ENCODE assay signal across 8 mouse cellular contexts in the genomic region with DNA sequence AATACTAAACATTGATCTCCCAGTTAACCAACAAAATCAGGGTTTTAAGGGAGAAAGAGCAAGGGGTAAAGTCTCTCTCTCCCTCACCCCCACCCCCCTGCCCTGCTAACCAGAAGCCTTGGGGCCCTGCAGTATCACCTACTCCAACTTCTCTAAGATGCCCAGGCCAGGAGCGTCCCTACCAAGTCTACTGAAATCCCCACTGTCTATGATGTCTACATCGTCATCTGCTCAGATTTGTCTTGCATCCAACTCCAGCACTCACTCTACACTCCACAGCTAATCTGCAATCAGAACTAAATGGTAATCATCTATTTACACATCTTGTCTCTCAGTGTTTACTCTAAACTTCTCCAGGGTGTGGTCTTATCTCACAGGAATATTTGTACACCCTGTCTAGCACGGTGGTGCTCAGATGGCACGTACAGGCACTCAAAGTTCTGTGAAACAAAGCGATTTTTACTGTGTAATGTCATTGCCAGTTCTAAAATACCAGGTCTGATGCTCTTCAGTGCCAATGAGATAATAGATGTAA. TPM values are rescaled to one million over a fixed set of nuclear protein-coding genes. Genes with fewer than 3 reads are reported as not detected.
DNase-seq lines count a peak whose midpoint lies in the region; ATAC-seq and TF ChIP-seq lines count a peak whose summit lies in the region.

No protein-coding gene starts in this region.

- peak overlapping the region; percentile 72 for H3K27ac ChIP-seq in MEL (ENCODE audit: control insufficient read depth, low read depth, low read length)
- peak overlapping the region; percentile 99 for H3K27ac ChIP-seq in heart, embryonic 15.5 days
- H3K27ac ChIP-seq in liver, embryonic 16.5 days (ENCODE audit: low read length): peak overlapping the region; percentile 98

- H3K36me3 ChIP-seq in MEL (ENCODE audit: control insufficient read depth in 1 of 2, insufficient read depth in 2 of 2, low read length in 2 of 2): peaks cover 2 to 37% of the 10 kb centered on the region in 2 experiments
- H3K36me3 ChIP-seq in heart, embryonic 15.5 days: no peaks in the 10 kb centered on the region
- H3K36me3 ChIP-seq in liver, embryonic 16.5 days (ENCODE audit: control insufficient read depth, insufficient read depth): no peaks in the 10 kb centered on the region

- no peak for TF ChIP-seq CTCF in MEL (IDR thresholded peaks at IDR 0.05 in 2 of 3, conservative IDR thresholded peaks at IDR 0.05 in 1 of 3; ENCODE audit: control insufficient read depth in 1 of 3, insufficient read depth in 1 of 3, low read depth in 2 of 3, low read length in 3 of 3, poor library complexity in 1 of 3, severe bottlenecking in 1 of 3)

- H3K4me2 ChIP-seq in heart, embryonic 15.5 days: peak overlapping the region; percentile 81
- peak overlapping the region; percentile 89 for H3K4me2 ChIP-seq in liver, embryonic 16.5 days (ENCODE audit: low read depth, low read length)

- TF ChIP-seq POLR2A in MEL (IDR thresholded peaks at IDR 0.05; ENCODE audit: control insufficient read depth in 1 of 2, insufficient read depth in 1 of 2, low read depth in 1 of 2, low read length in 2 of 2, poor library complexity in 1 of 2): no peak

- H3K79me2 ChIP-seq in MEL (ENCODE audit: control insufficient read depth, insufficient read depth, low read length, poor library complexity): peaks cover 37% of the 10 kb centered on the region

- no peak for TF ChIP-seq EP300 in MEL (IDR thresholded peaks at IDR 0.05; ENCODE audit: low read depth in 1 of 2, low read length in 2 of 2)

- H3K9ac ChIP-seq in MEL (ENCODE audit: control insufficient read depth, low read depth, low read length, poor library complexity, severe bottlenecking): peak overlapping the region; percentile 85
- peak overlapping the region; percentile 91 for H3K9ac ChIP-seq in heart, embryonic 15.5 days
- peak overlapping the region; percentile 91 for H3K9ac ChIP-seq in liver, embryonic 16.5 days (ENCODE audit: low read depth, low read length)

- H3K4me1 ChIP-seq in MEL (ENCODE audit: control insufficient read depth in 1 of 2, insufficient read depth in 2 of 2, low read length in 2 of 2): peaks cover 41 to 42% of the 10 kb centered on the region in 2 experiments
- H3K4me1 ChIP-seq in heart, embryonic 15.5 days (replicated peaks): peaks cover 14% of the 10 kb centered on the region
- H3K4me1 ChIP-seq in liver, embryonic 16.5 days (ENCODE audit: control insufficient read depth, low read depth, low read length): peaks cover 35% of the 10 kb centered on the region

- DNase-seq in heart, adult 11 months: peak; percentile 88
- DNase-seq in heart, adult 9 months (ENCODE audit: low spot score in 2 of 2): no peak
- peak; percentile 59 for DNase-seq in MEL (ENCODE audit: low read depth, low spot score)
- no peak for DNase-seq in urinary bladder, postnatal 4 days (ENCODE audit: low spot score in 2 of 2)
- no peak for DNase-seq in right cerebral cortex, postnatal 25 days
- DNase-seq in layer of hippocampus, postnatal 14 days (ENCODE audit: low spot score in 2 of 2): no peak

- no peak for ATAC-seq in heart, embryonic 15.5 days (replicated peaks; ENCODE audit: insufficient number of reproducible peaks, insufficient read depth, low FRiP score, low read depth)
- peak; percentile 67 for ATAC-seq in liver, embryonic 16.5 days (ENCODE audit: low read depth)

- H3K4me3 ChIP-seq in MEL (ENCODE audit: control insufficient read depth in 1 of 2, insufficient read depth in 1 of 2, low read depth in 2 of 2, low read length in 2 of 2): peak overlapping the region; percentile 78 to 83
- H3K4me3 ChIP-seq in heart, embryonic 15.5 days: peak overlapping the region; percentile 87
- H3K4me3 ChIP-seq in liver, embryonic 16.5 days (ENCODE audit: low read depth, low read length): peak overlapping the region; percentile 78

- 15% methylated on average over 5 of the region's 5 CpGs for WGBS in heart, embryonic 15.5 days
- WGBS in liver, embryonic 16.5 days (ENCODE audit: insufficient replicate concordance): 6% methylated on average over 5 of the region's 5 CpGs

- no peaks in the 10 kb centered on the region for H3K27me3 ChIP-seq in MEL (ENCODE audit: control insufficient read depth in 1 of 2, insufficient read depth in 2 of 2, low read length in 2 of 2)
- no peaks in the 10 kb centered on the region for H3K27me3 ChIP-seq in heart, embryonic 15.5 days
- H3K27me3 ChIP-seq in liver, embryonic 16.5 days (ENCODE audit: control insufficient read depth, insufficient read depth, low read depth, low read length): no peaks in the 10 kb centered on the region

- no peaks in the 10 kb centered on the region for H3K9me3 ChIP-seq in MEL (replicated peaks; ENCODE audit: insufficient read depth, low read length)
- no peaks in the 10 kb centered on the region for H3K9me3 ChIP-seq in heart, embryonic 15.5 days (replicated peaks)
- no peaks in the 10 kb centered on the region for H3K9me3 ChIP-seq in liver, embryonic 16.5 days (replicated peaks; ENCODE audit: control insufficient read depth, low read length)

- no peak for TF ChIP-seq RAD21 in MEL (IDR thresholded peaks at IDR 0.05; ENCODE audit: low read depth, low read length)

TF ChIP-seq in MEL, 35 proteins besides CTCF, POLR2A, EP300 and RAD21:
- TF ChIP-seq USF1 (IDR thresholded peaks at IDR 0.05; ENCODE audit: low read depth, low read length) (no peak), MXI1 (IDR thresholded peaks at IDR 0.05; ENCODE audit: low read depth, low read length) (no peak), MEF2A (IDR thresholded peaks at IDR 0.05; ENCODE audit: extremely low read depth, insufficient replicate concordance, low read depth, low read length, poor library complexity, severe bottlenecking) (no peak), CHD2 (IDR thresholded peaks at IDR 0.05; ENCODE audit: low read length) (no peak), BHLHE40 (IDR thresholded peaks at IDR 0.05; ENCODE audit: borderline replicate concordance, low read depth, low read length) (no peak), CHD1 (IDR thresholded peaks at IDR 0.05; ENCODE audit: low read depth, low read length) (no peak), ZNF384 (IDR thresholded peaks at IDR 0.05; ENCODE audit: low read depth, low read length) (no peak), ZMIZ1 (IDR thresholded peaks at IDR 0.05; ENCODE audit: low read depth, low read length) (no peak), POLR2AphosphoS2 (IDR thresholded peaks at IDR 0.05; ENCODE audit: low read length) (no peak)

RNA-seq across cellular contexts. Expression of gene Cat, which starts 0.9 kb away (rescaled TPM):
- 36.4 and 48.3 TPM in 2 replicates for total RNA-seq in MEL (2012; rRNA removed)
- polyA plus RNA-seq in MEL (2012; ENCODE audit: insufficient read depth in 1 of 2, insufficient read length in 2 of 2, low read depth in 1 of 2, low replicate concordance in 2 of 2, missing spikeins in 1 of 2): 10 to 100 TPM; 74.3 to 82.0 TPM
- 73.5 and 88.0 TPM in 2 replicates for polyA plus RNA-seq in heart, embryonic 15.5 days (2015; fragmentation: Nextera tagmentation; extraction: Ambion mirVana)
- 270 and 309 TPM in 2 replicates for polyA plus RNA-seq in liver, embryonic 16.5 days (2015; fragmentation: Nextera tagmentation; extraction: Ambion mirVana)
- total RNA-seq in layer of hippocampus, postnatal 14 days (2021): 10 to 100 TPM; 74.1 to 75.9 TPM

Comparison
In these comparisons a context has a peak if more than half of its experiments do, and no peak if none do; other contexts are left out.
1. DNase-seq: peak in heart, adult 11 months (single experiment) and MEL (single experiment); none in heart, adult 9 months (0 of 2), urinary bladder, postnatal 4 days (0 of 2), right cerebral cortex, postnatal 25 days (single experiment) and layer of hippocampus, postnatal 14 days (0 of 2).
2. Peak in every context shown above with its lines, with median percentiles within 50 percentile points of each other: H3K27ac ChIP-seq, H3K4me3 ChIP-seq and H3K9ac ChIP-seq.